Mouse (Mus musculus) heart, adult 10 weeks (tissue): ENCODE data around the gene P2rx7. TPM values are rescaled to one million over a fixed set of nuclear protein-coding genes. Genes with fewer than 3 reads are reported as not detected.

Experiments
- polyA plus RNA-seq: library from polyadenylated mRNA; stranded (reverse); fragments of 350-450 nt; fragmentation: Illumina TruSeq; extraction: RNeasy Lipid Tissue Mini Kit (QIAGEN cat#74804); gene quantifications from one replicate; pipeline ENCODE4 v1.2.3, GENCODE M21; 2014; ENCODE audit warnings: low read depth, low replicate concordance

Gene P2rx7
- 3.5 TPM for polyA plus RNA-seq

DNA sequence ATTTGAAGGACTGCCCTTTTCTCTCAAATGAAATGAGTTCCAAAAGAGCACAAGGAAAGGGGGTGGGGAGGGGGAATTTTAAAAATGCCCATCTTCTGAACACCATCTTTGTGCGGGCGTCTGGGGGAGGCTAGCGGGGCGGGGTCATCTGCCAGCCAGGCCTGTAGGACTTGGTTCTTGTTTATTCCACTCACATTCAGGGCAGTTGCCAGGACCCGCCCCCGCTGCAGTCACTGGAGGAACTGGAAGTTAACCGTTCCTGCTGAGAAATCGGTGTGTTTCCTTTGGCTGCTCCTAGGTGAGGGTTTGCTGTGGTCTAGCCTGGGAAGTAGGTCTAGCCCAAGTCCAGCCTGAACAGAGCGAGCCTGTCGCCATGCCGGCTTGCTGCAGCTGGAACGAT is at the start of gene P2rx7:
Gene P2rx7, plus strand, starts transcription at position 211 of the 400 bp plus-strand sequence.

DNA sequence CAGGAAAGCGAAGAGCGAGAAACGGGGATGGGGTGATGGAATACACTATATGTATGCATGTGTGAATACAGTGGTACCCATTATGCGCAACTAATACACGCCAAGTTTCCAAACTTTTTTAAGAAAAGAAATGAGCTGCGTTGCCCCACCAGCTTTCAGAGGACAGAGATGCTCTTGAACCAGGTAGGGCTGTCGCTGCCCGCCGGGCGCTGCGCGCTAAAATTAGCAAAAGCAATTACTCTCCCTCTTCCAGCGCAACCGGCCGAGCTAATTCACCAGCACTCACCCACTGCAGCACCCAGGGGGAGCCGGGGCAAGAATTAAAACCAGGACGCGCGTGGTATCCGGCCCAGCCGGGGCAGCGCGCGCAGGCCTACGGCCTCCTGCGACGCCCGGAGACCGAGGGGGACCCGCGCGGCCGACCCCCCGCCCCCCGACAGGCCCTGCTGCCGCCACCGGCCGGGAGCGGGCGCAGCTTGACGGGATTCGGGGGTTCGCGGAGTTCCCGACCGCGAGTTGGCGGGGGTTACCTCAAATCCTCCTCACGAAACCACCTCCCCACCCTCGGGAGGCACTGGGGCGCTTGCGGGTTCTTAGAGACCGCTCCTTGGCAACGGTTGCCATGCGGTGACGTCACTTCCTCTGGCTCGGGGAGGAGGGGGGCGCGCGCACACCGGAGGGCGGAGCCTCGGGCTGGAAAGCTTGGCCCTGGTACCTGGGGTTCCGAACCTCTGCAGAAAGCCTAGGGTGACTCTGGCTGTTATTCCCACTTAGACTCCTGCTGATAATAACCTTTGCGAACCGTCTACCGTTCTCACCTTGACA is 29.6 kb upstream of the P2rx7 start, which contains the start of gene Ift81:
Gene Ift81, minus strand, starts transcription at position 611 of the 825 bp plus-strand sequence.

DNA sequence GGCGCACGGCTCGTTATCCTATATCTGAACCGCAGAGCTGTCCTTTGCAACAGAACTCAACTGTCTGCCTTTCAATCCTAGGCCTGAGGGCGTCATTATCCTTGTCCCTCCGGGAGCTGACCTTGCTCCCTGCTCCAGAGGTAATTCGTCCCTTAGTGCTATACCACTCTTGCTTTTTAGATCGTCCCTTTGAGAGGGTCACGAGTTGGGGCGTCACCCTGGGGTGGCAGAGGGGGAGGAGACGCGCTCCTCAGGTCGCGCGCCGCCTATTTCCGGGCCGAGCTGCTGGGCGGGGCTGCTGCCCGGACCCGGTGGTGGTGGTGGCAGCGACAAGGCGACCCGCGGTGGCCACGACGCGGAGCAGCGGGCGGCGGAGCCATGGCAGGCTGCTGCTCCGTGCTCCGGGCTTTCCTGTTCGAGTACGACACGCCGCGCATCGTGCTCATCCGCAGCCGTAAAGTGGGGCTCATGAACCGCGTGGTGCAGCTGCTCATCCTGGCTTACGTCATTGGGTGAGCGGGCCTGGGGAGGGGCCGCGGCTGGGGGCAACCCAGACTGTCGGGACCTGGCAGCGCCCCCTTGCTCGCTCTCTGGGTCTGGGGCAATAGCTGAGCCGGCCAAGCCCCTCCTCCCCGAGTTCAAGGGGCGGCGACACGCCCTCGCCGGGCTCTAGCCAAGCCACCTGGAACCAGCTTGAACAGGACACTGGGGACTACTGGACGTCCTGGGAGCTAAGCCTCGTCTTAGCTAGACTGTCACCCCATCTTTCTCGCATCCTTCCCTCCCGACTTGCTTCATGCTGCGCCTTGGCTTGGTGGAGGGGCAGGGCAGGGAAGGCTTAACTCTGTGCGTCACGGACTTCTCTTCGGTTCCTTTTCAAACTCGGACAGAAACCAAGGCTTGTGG is 63.8 kb downstream of the P2rx7 start, which contains the start of gene P2rx4:
Gene P2rx4, plus strand, starts transcription at position 269 of the 906 bp plus-strand sequence.

Other genes starting within 250 kb of the P2rx7 start
- 28.5 TPM for gene Anapc7, start 222.2 kb upstream of the P2rx7 start, polyA plus RNA-seq
- gene Atp2a2, start 141.7 kb upstream of the P2rx7 start, polyA plus RNA-seq: 9,235 TPM
- 87.0 TPM for gene Ift81, start 29.4 kb upstream of the P2rx7 start, polyA plus RNA-seq
- gene P2rx4, start 63.6 kb downstream of the P2rx7 start, polyA plus RNA-seq: 28.2 TPM
- gene Camkk2, start 135.5 kb downstream of the P2rx7 start, polyA plus RNA-seq: 10.4 TPM
- 203 TPM for gene Anapc5, start 177.4 kb downstream of the P2rx7 start, polyA plus RNA-seq
- gene Rnf34, start 206.1 kb downstream of the P2rx7 start, polyA plus RNA-seq: 20.9 TPM